Mouse (Mus musculus): Measurements from ENCODE around the gene Homer2. TPM values are rescaled to one million over a fixed set of nuclear protein-coding genes. Genes with fewer than 3 reads are reported as not detected.
A peak's percentile ranks its signal among the peaks of the same experiment; 100 is the strongest.

Gene Homer2
- polyA plus RNA-seq, 1 experiment from 2014 or later = 33.5 TPM

DNA sequence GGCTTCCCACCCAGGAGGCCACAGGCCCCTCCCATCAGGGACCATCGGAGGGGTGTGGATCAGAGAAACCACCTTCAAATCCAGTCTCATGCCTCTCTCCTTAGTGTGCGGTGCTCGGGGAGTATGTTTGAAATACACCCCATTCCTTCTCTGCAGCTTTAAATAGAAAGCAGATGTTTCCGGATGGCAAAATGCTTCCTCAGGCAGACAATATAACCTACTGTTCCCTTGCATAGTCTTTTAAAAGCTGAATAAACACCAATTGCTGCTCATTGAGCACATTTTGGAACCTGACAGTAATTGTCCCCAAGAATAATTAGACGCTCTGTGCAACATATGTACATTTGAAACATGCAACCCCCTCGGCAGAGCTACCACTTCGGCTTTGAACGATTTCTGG lies 53.3 kb downstream of the Homer2 start:
- DNase-seq (ENCODE audit: low spot score) = peak; percentile 60
- ATAC-seq (ENCODE audit: insufficient number of reproducible peaks, low FRiP score, low TSS enrichment, low read depth) = no peak
- Histone ChIP-seq H3K36me3 (ENCODE audit: control insufficient read depth, insufficient read depth, low read length) (no peaks in the 10 kb centered on the region), H3K27ac (replicated peaks; ENCODE audit: low read depth, low read length) (peak overlapping the region; percentile 37), H3K4me3 (ENCODE audit: low read depth, low read length) (no peak overlapping the region), H3K9me3 (ENCODE audit: control insufficient read depth, low read length) (no peaks in the 10 kb centered on the region), H3K9ac (ENCODE audit: low read length) (no peak overlapping the region), H3K27me3 (ENCODE audit: control insufficient read depth, insufficient read depth, low read length) (no peaks in the 10 kb centered on the region), H3K4me2 (ENCODE audit: low read depth, severe bottlenecking) (peak overlapping the region; percentile 16; the same call in 1 of the 2 replicates), H3K4me1 (ENCODE audit: control insufficient read depth, insufficient read depth, low read length) (peaks cover 49% of the 10 kb centered on the region)
- WGBS = 10% methylated on average over 8 of the region's 8 CpGs

DNA sequence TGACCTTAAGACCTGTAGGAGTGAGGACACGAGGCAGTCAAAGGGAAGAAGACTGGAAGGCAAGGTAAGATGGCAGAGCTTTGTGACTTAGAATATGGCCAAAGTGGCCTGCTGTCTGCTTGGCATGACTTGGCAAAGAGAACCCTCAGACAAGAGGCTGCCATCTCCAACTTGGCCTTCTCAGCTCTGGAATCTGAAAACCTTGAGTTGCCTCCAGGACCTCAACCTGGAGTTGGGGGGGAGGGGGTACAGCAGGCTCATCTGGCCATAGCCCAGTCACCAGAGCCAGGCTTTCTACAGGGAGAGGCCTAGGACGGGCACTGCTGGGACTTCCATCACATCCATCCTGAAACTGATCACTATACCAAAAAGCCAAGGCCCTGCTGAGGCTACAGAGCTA lies 55.0 kb downstream of the Homer2 start:
- no peaks in the 10 kb centered on the region for H3K27me3 ChIP-seq (ENCODE audit: control insufficient read depth, insufficient read depth, low read length)
- no peak overlapping the region for H3K4me2 ChIP-seq (ENCODE audit: low read depth, severe bottlenecking)
- H3K9me3 ChIP-seq (ENCODE audit: control insufficient read depth, low read length) = no peaks in the 10 kb centered on the region
- WGBS = 65% methylated on average over 2 of the region's 2 CpGs
- H3K27ac ChIP-seq (replicated peaks; ENCODE audit: low read depth, low read length) = no peak overlapping the region
- DNase-seq (ENCODE audit: low spot score) = no peak
- H3K36me3 ChIP-seq (ENCODE audit: control insufficient read depth, insufficient read depth, low read length) = no peaks in the 10 kb centered on the region
- peaks cover 49% of the 10 kb centered on the region for H3K4me1 ChIP-seq (ENCODE audit: control insufficient read depth, insufficient read depth, low read length)
- no peak overlapping the region for H3K9ac ChIP-seq (ENCODE audit: low read length)
- ATAC-seq (ENCODE audit: insufficient number of reproducible peaks, low FRiP score, low TSS enrichment, low read depth) = no peak
- H3K4me3 ChIP-seq (ENCODE audit: low read depth, low read length) = no peak overlapping the region

DNA sequence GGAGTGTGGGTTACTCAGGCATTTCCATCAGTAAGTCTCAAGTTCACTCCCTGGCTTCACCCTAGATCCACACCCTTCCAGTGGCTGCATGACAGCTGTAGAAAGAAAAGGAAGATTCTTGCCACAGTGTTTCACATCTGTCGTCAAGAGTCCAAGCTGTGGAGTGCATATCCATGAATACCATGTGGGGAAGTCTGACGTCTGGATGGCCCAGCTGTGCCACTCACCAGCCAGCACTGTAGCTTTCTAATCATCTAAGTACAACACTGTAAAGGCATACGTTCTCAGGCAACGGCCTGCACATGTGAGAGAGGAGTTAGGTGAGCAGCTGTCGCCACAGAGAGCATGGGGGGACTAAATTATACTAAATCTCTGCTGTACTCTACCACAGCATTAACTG lies 56.0 kb downstream of the Homer2 start:
- no peaks in the 10 kb centered on the region for H3K36me3 ChIP-seq (ENCODE audit: control insufficient read depth, insufficient read depth, low read length)
- H3K4me2 ChIP-seq (ENCODE audit: low read depth, severe bottlenecking) = no peak overlapping the region
- no peak overlapping the region for H3K4me3 ChIP-seq (ENCODE audit: low read depth, low read length)
- 48% methylated on average over 5 of the region's 5 CpGs for WGBS
- H3K9ac ChIP-seq (ENCODE audit: low read length) = no peak overlapping the region
- H3K9me3 ChIP-seq (ENCODE audit: control insufficient read depth, low read length) = no peaks in the 10 kb centered on the region
- no peaks in the 10 kb centered on the region for H3K27me3 ChIP-seq (ENCODE audit: control insufficient read depth, insufficient read depth, low read length)
- ATAC-seq (ENCODE audit: insufficient number of reproducible peaks, low FRiP score, low TSS enrichment, low read depth) (no peak), DNase-seq (ENCODE audit: low spot score) (no peak)
- H3K27ac ChIP-seq (replicated peaks; ENCODE audit: low read depth, low read length) = no peak overlapping the region
- peaks cover 44% of the 10 kb centered on the region for H3K4me1 ChIP-seq (ENCODE audit: control insufficient read depth, insufficient read depth, low read length)

DNA sequence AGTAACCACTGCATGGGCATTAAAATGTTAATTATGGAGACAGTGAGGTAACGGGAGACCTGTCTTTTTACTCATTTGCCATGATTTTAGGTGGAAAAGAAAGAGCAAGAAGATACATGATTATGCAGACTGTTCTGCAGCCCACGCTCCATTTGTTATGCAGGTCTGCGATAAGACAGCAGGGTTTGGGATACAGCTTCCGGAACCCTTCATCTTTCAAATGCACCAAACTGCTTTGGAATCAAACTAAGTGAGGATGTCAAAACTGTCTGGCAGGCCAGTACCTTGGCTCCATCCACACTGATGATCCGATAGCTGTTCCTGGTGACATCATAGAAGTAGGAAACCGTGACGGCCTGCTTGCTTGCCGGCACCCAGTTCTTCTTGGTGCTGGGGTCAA lies 58.1 kb downstream of the Homer2 start:
- DNase-seq (ENCODE audit: low spot score) (no peak), ATAC-seq (ENCODE audit: insufficient number of reproducible peaks, low FRiP score, low TSS enrichment, low read depth) (no peak)
- WGBS = 91% methylated on average over 8 of the region's 8 CpGs
- H3K4me2 ChIP-seq (ENCODE audit: low read depth, severe bottlenecking) = no peak overlapping the region
- H3K9me3 ChIP-seq (ENCODE audit: control insufficient read depth, low read length) = no peaks in the 10 kb centered on the region
- peaks cover 32% of the 10 kb centered on the region for H3K4me1 ChIP-seq (ENCODE audit: control insufficient read depth, insufficient read depth, low read length)
- H3K36me3 ChIP-seq (ENCODE audit: control insufficient read depth, insufficient read depth, low read length) = no peaks in the 10 kb centered on the region
- H3K4me3 ChIP-seq (ENCODE audit: low read depth, low read length) = no peak overlapping the region
- no peak overlapping the region for H3K27ac ChIP-seq (replicated peaks; ENCODE audit: low read depth, low read length)
- H3K9ac ChIP-seq (ENCODE audit: low read length) = no peak overlapping the region
- no peaks in the 10 kb centered on the region for H3K27me3 ChIP-seq (ENCODE audit: control insufficient read depth, insufficient read depth, low read length)

DNA sequence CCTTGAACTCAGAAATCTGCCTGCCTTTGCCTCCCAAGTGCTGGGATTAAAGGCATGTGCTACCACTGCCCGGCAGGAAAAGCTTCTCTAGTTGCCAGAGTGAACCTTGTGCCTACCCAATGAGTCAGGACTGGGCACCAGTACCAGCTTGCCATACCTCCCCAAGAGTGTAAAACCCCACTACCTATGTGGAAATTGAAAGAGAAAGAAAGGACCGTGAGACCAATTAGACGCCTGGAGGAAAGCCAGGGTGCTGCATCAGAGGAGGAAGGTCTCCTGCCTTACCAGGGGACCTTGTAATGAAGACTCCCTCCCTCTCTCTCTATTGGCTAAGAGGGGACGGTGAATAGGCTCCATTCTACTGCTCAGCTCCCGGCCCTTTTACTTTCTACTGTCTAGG lies 59.4 kb downstream of the Homer2 start:
- Histone ChIP-seq H3K4me3 (ENCODE audit: low read depth, low read length) (no peak overlapping the region), H3K36me3 (ENCODE audit: control insufficient read depth, insufficient read depth, low read length) (no peaks in the 10 kb centered on the region), H3K27me3 (ENCODE audit: control insufficient read depth, insufficient read depth, low read length) (no peaks in the 10 kb centered on the region), H3K27ac (replicated peaks; ENCODE audit: low read depth, low read length) (no peak overlapping the region), H3K4me2 (ENCODE audit: low read depth, severe bottlenecking) (no peak overlapping the region), H3K4me1 (ENCODE audit: control insufficient read depth, insufficient read depth, low read length) (peaks cover 19% of the 10 kb centered on the region), H3K9me3 (ENCODE audit: control insufficient read depth, low read length) (no peaks in the 10 kb centered on the region), H3K9ac (ENCODE audit: low read length) (no peak overlapping the region)
- no peak for ATAC-seq (ENCODE audit: insufficient number of reproducible peaks, low FRiP score, low TSS enrichment, low read depth)
- DNase-seq (ENCODE audit: low spot score) = no peak
- 74% methylated on average over 5 of the region's 5 CpGs for WGBS

DNA sequence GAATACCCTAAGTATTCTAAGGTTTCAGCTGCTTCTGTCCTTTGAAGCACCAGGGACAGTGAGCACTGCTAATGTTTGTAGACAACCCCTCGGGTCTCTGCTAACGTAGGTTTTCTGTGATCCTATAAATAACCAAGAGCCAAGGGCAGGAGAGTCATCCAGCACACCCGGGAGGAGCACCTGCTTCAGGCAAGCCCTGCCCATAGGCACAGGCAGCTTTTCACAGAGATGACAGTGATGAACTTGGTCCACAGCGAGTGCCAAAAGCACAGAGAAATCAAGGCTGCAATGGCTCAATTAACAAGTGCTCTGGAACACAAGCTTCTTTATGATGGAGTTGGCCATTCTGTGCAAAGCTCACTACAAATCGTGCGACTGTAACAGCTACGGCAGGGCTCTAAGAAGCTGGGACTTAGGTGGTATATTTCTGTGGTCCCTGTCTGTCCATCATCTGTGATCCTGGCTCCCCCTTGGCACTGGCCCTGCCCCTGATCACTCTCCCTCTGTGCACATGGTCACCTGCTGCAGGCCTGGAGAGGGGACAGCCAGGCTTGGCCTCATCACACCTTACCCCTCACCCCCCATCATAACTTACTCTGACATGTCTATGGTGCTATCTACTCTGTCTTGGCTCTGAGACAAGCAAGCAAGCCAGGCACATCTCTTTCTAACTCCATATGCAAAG lies 62.6 kb downstream of the Homer2 start:
- H3K9me3 ChIP-seq (ENCODE audit: control insufficient read depth, low read length) = no peaks in the 10 kb centered on the region
- no peaks in the 10 kb centered on the region for H3K36me3 ChIP-seq (ENCODE audit: control insufficient read depth, insufficient read depth, low read length)
- DNase-seq (ENCODE audit: low spot score) (no peak), ATAC-seq (ENCODE audit: insufficient number of reproducible peaks, low FRiP score, low TSS enrichment, low read depth) (no peak)
- no peak overlapping the region for H3K4me2 ChIP-seq (ENCODE audit: low read depth, severe bottlenecking)
- H3K4me3 ChIP-seq (ENCODE audit: low read depth, low read length) = no peak overlapping the region
- H3K27me3 ChIP-seq (ENCODE audit: control insufficient read depth, insufficient read depth, low read length) = no peaks in the 10 kb centered on the region
- 81% methylated on average over 7 of the region's 7 CpGs for WGBS
- H3K9ac ChIP-seq (ENCODE audit: low read length) = no peak overlapping the region
- H3K4me1 ChIP-seq (ENCODE audit: control insufficient read depth, insufficient read depth, low read length) = no peaks in the 10 kb centered on the region
- no peak overlapping the region for H3K27ac ChIP-seq (replicated peaks; ENCODE audit: low read depth, low read length)

DNA sequence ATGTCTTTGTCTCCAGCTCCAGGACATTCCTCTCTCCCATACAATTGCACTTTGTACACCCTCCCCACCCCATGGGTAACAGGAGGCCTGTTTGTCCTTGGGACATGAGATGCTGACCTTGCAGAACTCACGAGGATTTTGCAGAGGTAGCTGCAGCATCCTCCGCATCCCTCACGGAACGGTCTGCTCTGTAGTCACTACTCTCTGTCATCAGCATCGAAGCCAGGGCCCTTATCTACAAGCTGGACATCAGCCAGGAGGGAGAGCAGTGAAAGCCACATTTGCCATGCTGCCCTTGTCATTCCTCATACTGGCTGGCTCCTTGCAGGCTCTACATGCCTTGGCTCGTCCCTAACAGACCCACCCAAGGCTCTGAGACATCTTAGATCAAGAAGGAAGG lies 66.2 kb downstream of the Homer2 start:
- no peak for ATAC-seq (ENCODE audit: insufficient number of reproducible peaks, low FRiP score, low TSS enrichment, low read depth)
- no peaks in the 10 kb centered on the region for H3K4me1 ChIP-seq (ENCODE audit: control insufficient read depth, insufficient read depth, low read length)
- WGBS = 86% methylated on average over 6 of the region's 6 CpGs

DNA sequence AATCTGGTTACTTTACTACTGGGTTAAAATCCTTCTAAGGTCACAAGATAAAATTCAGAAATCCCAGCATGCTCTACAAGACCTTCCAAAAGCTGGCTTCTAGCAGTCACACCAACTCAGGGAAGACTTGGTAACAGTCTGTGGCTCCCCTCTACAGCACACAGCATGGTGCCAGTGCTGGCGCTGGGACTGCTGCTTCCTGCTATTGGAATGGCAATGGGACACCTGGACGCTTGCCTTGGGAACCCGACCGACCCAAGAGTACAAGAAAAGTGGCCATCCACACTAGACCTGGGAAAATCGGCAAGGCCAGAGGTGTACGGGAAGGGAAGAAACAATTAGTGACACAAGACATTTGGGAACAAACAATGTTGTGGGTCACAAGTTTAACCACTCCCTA lies 74.7 kb downstream of the Homer2 start:
- H3K4me2 ChIP-seq (ENCODE audit: low read depth, severe bottlenecking) = no peak overlapping the region
- 84% methylated on average over 6 of the region's 6 CpGs for WGBS
- H3K4me3 ChIP-seq (ENCODE audit: low read depth, low read length) = no peak overlapping the region
- no peaks in the 10 kb centered on the region; the same call in 1 of the 2 replicates for H3K36me3 ChIP-seq (ENCODE audit: control insufficient read depth, insufficient read depth, low read length)
- H3K4me1 ChIP-seq (ENCODE audit: control insufficient read depth, insufficient read depth, low read length) = no peaks in the 10 kb centered on the region
- H3K9ac ChIP-seq (ENCODE audit: low read length) = no peak overlapping the region
- H3K27ac ChIP-seq (replicated peaks; ENCODE audit: low read depth, low read length) = no peak overlapping the region
- DNase-seq (ENCODE audit: low spot score) (no peak), ATAC-seq (ENCODE audit: insufficient number of reproducible peaks, low FRiP score, low TSS enrichment, low read depth) (no peak)
- no peaks in the 10 kb centered on the region for H3K27me3 ChIP-seq (ENCODE audit: control insufficient read depth, insufficient read depth, low read length)
- H3K9me3 ChIP-seq (ENCODE audit: control insufficient read depth, low read length) = no peaks in the 10 kb centered on the region

More for the DNA sequence above, 66.2 kb downstream of the Homer2 start:
- no peak overlapping the region for H3K9ac ChIP-seq (ENCODE audit: low read length)
- H3K4me3 ChIP-seq (ENCODE audit: low read depth, low read length) = no peak overlapping the region
- no peaks in the 10 kb centered on the region for H3K9me3 ChIP-seq (ENCODE audit: control insufficient read depth, low read length)
- H3K36me3 ChIP-seq (ENCODE audit: control insufficient read depth, insufficient read depth, low read length) = no peaks in the 10 kb centered on the region; the same call in 1 of the 2 replicates
- DNase-seq (ENCODE audit: low spot score) = no peak
- no peak overlapping the region for H3K27ac ChIP-seq (replicated peaks; ENCODE audit: low read depth, low read length)
- H3K27me3 ChIP-seq (ENCODE audit: control insufficient read depth, insufficient read depth, low read length) = no peaks in the 10 kb centered on the region
- H3K4me2 ChIP-seq (ENCODE audit: low read depth, severe bottlenecking) = no peak overlapping the region

DNA sequence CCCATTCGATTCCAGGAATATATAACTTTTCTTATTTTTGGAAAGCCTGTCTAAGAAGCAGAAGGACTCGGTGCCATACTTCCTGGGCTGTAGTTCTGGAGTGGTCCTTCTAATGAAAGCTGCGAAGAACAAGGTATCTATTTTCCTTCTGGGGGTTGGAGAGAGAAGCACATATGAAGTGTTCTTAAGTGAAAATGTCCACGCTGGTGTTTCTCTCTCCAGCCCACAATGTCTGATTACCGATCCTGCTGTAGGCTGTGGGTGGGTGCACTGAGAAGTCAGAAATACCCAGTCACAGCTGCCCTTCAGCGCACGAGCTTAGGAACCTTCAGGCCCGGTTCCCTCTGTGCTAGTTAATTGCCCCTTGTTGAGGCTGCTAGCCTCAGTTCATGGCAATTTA lies 76.1 kb downstream of the Homer2 start:
- H3K36me3 ChIP-seq (ENCODE audit: control insufficient read depth, insufficient read depth, low read length) = no peaks in the 10 kb centered on the region; the same call in 1 of the 2 replicates
- 86% methylated on average over 8 of the region's 8 CpGs for WGBS
- no peak overlapping the region for H3K4me2 ChIP-seq (ENCODE audit: low read depth, severe bottlenecking)
- no peak overlapping the region for H3K4me3 ChIP-seq (ENCODE audit: low read depth, low read length)
- H3K9ac ChIP-seq (ENCODE audit: low read length) = no peak overlapping the region
- H3K9me3 ChIP-seq (ENCODE audit: control insufficient read depth, low read length) = no peaks in the 10 kb centered on the region; the same call in 1 of the 2 replicates
- H3K27ac ChIP-seq (replicated peaks; ENCODE audit: low read depth, low read length) = no peak overlapping the region
- no peaks in the 10 kb centered on the region for H3K27me3 ChIP-seq (ENCODE audit: control insufficient read depth, insufficient read depth, low read length)
- ATAC-seq (ENCODE audit: insufficient number of reproducible peaks, low FRiP score, low TSS enrichment, low read depth) = no peak
- H3K4me1 ChIP-seq (ENCODE audit: control insufficient read depth, insufficient read depth, low read length) = no peaks in the 10 kb centered on the region
- DNase-seq (ENCODE audit: low spot score) = no peak
